Mouse (Mus musculus): ENCODE results near the gene Nptxr. TPM values are rescaled to one million over a fixed set of nuclear protein-coding genes. Genes with fewer than 3 reads are reported as not detected.

Gene Nptxr
- polyA plus RNA-seq, 1 experiment from 2014 or later: 62.1 TPM

DNA sequence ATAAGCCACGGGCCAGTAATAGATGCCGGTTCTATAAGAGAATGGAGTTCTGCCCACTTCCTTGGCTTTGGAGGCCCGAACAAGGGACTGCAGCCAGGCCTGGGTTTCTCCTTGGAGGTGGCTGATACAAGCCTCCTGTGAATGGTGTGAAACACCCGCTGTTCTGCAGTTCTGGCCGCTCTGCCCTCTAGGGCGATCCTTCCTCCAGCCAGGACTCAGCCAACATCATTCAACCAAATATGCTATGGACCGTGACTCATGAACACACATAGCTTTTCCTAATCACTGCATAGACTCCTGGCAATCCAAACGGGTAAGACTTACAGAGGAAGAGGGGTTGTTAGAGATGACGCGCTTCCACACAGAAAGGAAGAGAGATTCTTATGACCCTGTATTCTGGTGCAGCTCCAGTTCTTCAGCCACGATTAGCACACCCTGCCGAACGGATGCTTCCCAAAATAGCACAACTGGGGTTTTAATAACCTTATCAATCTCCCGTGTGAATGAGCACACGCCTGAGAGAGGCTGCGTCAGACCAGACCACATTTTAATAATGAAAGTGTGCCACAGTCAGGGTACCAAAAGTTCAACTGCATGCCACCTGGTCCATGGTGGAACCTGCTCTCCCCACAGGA, 37.1 kb downstream of the Nptxr start:
- H3K4me1 ChIP-seq (ENCODE audit: control insufficient read depth, insufficient read depth, low read length): peaks cover 2% of the 10 kb centered on the region; the same call in 1 of the 2 replicates
- no peaks in the 10 kb centered on the region for H3K27me3 ChIP-seq (ENCODE audit: control insufficient read depth, insufficient read depth, low read depth, low read length)
- H3K36me3 ChIP-seq (ENCODE audit: control insufficient read depth, insufficient read depth, low read length): peaks cover 2% of the 10 kb centered on the region; the same call in 1 of the 2 replicates
- no peaks in the 10 kb centered on the region for H3K9me3 ChIP-seq (replicated peaks; ENCODE audit: control insufficient read depth, low read length, poor library complexity, severe bottlenecking)
- H3K4me3 ChIP-seq (ENCODE audit: low read depth, low read length): no peak overlapping the region
- H3K4me2 ChIP-seq (ENCODE audit: low read length): no peak overlapping the region
- ATAC-seq: no peak
- H3K9ac ChIP-seq (ENCODE audit: low read depth, low read length): no peak overlapping the region
- whole genome bisulfite sequencing: 86% methylated on average over 16 of the region's 16 CpGs
- H3K27ac ChIP-seq (ENCODE audit: low read length): no peak overlapping the region

DNA sequence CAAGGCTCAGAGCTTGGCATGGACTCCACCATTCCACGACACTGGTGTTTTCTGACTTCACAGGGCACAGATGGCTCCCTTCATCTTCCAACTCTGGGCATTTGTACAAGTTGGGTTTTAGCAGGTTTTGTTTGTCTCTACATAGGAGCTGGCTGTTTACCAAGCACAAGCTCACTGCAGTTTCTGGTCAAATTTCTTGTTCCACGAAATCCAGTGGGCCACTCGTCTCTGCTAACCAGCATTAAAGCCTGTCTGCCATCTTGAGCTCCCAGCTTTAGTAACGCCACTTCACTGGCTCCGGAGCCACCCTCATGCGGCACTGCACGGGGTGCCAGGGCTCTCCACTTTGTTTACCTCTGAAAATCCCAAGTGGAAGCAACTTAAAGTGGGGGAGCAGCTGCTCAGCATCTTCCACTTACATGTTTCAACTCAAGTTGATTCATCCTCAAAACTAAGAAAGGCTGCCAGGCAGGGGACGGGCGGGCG, 37.9 kb downstream of the Nptxr start:
- peaks cover 6% of the 10 kb centered on the region; the same call in 1 of the 2 replicates for H3K36me3 ChIP-seq (ENCODE audit: control insufficient read depth, insufficient read depth, low read length)
- H3K27me3 ChIP-seq (ENCODE audit: control insufficient read depth, insufficient read depth, low read depth, low read length): no peaks in the 10 kb centered on the region
- peaks cover 2% of the 10 kb centered on the region; the same call in 1 of the 2 replicates for H3K4me1 ChIP-seq (ENCODE audit: control insufficient read depth, insufficient read depth, low read length)
- no peak overlapping the region for H3K27ac ChIP-seq (ENCODE audit: low read length)
- no peak overlapping the region for H3K4me2 ChIP-seq (ENCODE audit: low read length)
- ATAC-seq: no peak
- H3K9me3 ChIP-seq (replicated peaks; ENCODE audit: control insufficient read depth, low read length, poor library complexity, severe bottlenecking): no peaks in the 10 kb centered on the region
- 88% methylated on average over 10 of the region's 10 CpGs for WGBS
- H3K4me3 ChIP-seq (ENCODE audit: low read depth, low read length): no peak overlapping the region
- H3K9ac ChIP-seq (ENCODE audit: low read depth, low read length): no peak overlapping the region

DNA sequence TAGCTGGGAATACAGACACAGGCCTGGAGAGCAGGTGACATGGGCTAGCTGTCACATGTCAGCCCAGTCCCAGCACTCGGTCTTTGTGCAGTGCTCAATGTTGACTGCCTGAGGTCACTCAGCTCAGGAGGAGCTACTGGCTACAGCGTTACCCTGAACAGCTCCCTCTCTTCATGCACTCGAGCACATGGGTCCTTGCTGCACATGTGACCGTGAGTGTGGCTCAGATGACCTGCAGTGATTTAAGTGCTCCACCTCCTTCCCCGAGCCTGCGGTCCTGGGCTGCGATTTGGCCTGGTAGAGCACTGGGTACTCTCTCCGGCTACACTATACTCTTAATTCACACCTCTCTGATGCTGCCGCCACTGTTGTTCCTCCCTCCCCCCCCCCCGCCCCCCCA, 38.4 kb downstream of the Nptxr start:
- peak; percentile 32; the same call in 1 of the 2 replicates for ATAC-seq
- Histone ChIP-seq H3K4me3 (ENCODE audit: low read depth, low read length) (no peak overlapping the region), H3K4me2 (ENCODE audit: low read length) (no peak overlapping the region), H3K36me3 (ENCODE audit: control insufficient read depth, insufficient read depth, low read length) (peaks cover 6% of the 10 kb centered on the region; the same call in 1 of the 2 replicates), H3K9ac (ENCODE audit: low read depth, low read length) (no peak overlapping the region), H3K27me3 (ENCODE audit: control insufficient read depth, insufficient read depth, low read depth, low read length) (no peaks in the 10 kb centered on the region), H3K27ac (ENCODE audit: low read length) (no peak overlapping the region), H3K4me1 (ENCODE audit: control insufficient read depth, insufficient read depth, low read length) (peaks cover 2% of the 10 kb centered on the region; the same call in 1 of the 2 replicates), H3K9me3 (replicated peaks; ENCODE audit: control insufficient read depth, low read length, poor library complexity, severe bottlenecking) (no peaks in the 10 kb centered on the region)
- 73% methylated on average over 10 of the region's 10 CpGs for WGBS

DNA sequence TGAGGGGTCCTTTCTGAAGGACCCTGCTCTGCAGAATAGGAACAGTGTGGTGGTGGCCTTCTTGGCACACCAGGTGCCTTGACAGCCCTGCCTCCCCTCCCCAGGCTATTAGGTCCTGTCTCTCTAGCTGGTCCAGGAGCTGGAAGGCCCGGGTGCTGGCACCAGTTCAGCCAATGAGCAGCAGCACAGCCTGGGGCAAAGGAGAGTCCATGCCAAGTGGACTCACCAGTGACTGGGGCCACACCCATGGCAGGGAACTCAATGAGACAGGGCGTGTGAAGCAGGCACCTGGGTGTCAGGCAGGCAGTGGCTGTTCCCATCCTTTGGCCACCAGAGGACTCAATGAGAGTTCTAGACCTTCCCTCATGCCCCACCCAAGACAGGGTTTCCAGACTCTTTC, 39.2 kb downstream of the Nptxr start:
- Histone ChIP-seq H3K36me3 (ENCODE audit: control insufficient read depth, insufficient read depth, low read length) (peaks cover 6% of the 10 kb centered on the region; the same call in 1 of the 2 replicates), H3K9ac (ENCODE audit: low read depth, low read length) (no peak overlapping the region), H3K27ac (ENCODE audit: low read length) (no peak overlapping the region), H3K27me3 (ENCODE audit: control insufficient read depth, insufficient read depth, low read depth, low read length) (no peaks in the 10 kb centered on the region), H3K4me2 (ENCODE audit: low read length) (no peak overlapping the region), H3K9me3 (replicated peaks; ENCODE audit: control insufficient read depth, low read length, poor library complexity, severe bottlenecking) (no peaks in the 10 kb centered on the region), H3K4me3 (ENCODE audit: low read depth, low read length) (no peak overlapping the region), H3K4me1 (ENCODE audit: control insufficient read depth, insufficient read depth, low read length) (no peaks in the 10 kb centered on the region; the same call in 1 of the 2 replicates)
- ATAC-seq: no peak
- WGBS: 82% methylated on average over 2 of the region's 2 CpGs

DNA sequence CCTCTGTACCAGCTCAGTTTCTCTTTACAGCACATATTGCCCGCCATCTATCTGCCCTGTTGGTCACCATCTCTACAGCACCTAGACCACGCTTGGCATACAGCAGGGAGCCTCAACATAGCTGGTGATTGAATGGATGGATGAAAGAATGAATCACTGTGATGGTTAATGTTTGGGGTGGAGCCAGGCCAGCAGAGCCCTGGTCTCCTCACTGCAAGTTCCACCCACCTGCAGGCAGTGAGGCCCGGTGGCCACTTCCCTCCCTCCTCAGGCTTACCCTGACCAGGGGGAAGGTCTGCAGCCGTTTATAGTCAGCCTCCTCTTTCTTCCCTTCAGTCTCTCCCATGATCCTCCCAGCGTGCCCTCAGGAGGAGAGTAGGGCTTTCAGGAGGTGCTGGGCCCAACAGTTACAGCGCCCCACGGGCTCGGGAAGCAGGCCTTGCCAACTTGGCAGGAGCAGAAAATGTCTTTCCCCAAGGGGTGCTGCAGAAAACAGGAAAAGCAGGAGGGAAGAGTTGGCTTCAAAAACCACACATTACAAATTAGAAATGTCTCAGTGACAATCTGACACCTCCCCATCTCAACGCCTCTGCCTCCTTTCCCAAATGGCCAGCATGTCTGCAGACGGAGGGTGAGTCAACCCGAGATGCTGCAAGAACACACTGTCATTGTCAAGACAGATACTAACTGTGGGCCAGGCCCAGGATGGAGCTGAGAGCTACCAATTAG, 39.9 kb downstream of the Nptxr start:
- H3K9ac ChIP-seq (ENCODE audit: low read depth, low read length): no peak overlapping the region
- no peaks in the 10 kb centered on the region for H3K9me3 ChIP-seq (replicated peaks; ENCODE audit: control insufficient read depth, low read length, poor library complexity, severe bottlenecking)
- H3K36me3 ChIP-seq (ENCODE audit: control insufficient read depth, insufficient read depth, low read length): peaks cover 6% of the 10 kb centered on the region; the same call in 1 of the 2 replicates
- no peak for ATAC-seq
- H3K4me3 ChIP-seq (ENCODE audit: low read depth, low read length): no peak overlapping the region
- no peak overlapping the region for H3K4me2 ChIP-seq (ENCODE audit: low read length)
- H3K4me1 ChIP-seq (ENCODE audit: control insufficient read depth, insufficient read depth, low read length): no peaks in the 10 kb centered on the region; the same call in 1 of the 2 replicates
- H3K27me3 ChIP-seq (ENCODE audit: control insufficient read depth, insufficient read depth, low read depth, low read length): no peaks in the 10 kb centered on the region
- no peak overlapping the region for H3K27ac ChIP-seq (ENCODE audit: low read length)
- 87% methylated on average over 11 of the region's 11 CpGs for WGBS

DNA sequence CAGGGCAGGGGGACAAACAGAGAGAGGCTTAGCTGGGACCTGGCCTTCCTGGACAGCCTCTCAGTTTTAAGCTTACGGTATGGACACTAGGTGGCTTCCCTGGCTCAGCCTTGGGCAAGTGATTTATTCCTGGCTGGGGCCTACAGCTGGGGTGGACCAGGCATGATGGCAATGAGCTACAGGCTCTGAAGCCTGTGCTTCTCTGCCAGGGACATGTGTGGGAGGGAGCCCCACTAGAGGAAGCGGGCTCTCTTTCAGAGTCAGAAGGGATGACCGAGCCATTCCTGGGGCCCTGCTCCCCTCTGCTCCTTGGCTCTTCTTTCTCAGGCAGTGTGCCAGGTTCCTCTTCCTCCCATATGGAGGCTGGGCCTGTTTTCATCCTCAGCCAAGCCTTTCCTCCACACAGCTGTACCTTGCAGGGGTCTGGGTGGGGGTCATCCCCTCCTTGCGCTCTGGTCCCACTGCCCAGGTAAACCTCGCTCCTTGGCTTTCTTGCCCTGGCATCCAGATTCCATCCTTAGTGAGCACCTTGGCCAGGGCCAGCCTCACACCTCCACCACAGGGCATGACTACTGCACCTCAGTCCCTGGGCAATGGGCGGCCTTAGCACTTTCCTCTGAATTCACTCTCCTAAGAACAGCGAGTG, 40.8 kb downstream of the Nptxr start:
- 93% methylated on average over 7 of the region's 7 CpGs for WGBS
- H3K9ac ChIP-seq (ENCODE audit: low read depth, low read length): no peak overlapping the region

DNA sequence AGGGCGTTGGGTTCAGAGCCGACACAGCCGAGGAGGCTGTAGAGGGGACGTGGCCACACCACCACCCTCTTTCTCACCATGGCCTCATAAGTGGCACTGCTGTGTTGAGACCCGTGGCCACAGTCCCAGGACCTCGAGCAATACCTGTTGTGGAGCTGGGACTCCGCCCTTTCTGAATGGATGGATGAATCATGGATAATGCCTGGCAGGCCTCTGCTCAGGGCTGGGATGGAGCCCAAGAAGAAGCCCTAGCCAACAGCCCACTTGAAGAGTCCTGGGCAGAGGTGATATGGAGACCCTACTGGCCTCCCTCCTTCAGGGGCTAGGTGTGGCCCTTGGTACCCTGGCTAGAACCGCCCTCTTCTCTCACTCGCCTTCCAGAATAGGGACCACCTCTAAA, 41.6 kb downstream of the Nptxr start:
- no peaks in the 10 kb centered on the region; the same call in 1 of the 2 replicates for H3K4me1 ChIP-seq (ENCODE audit: control insufficient read depth, insufficient read depth, low read length)
- H3K9ac ChIP-seq (ENCODE audit: low read depth, low read length): no peak overlapping the region
- H3K36me3 ChIP-seq (ENCODE audit: control insufficient read depth, insufficient read depth, low read length): peaks cover 6% of the 10 kb centered on the region; the same call in 1 of the 2 replicates
- H3K9me3 ChIP-seq (replicated peaks; ENCODE audit: control insufficient read depth, low read length, poor library complexity, severe bottlenecking): no peaks in the 10 kb centered on the region
- H3K4me3 ChIP-seq (ENCODE audit: low read depth, low read length): no peak overlapping the region
- no peaks in the 10 kb centered on the region for H3K27me3 ChIP-seq (ENCODE audit: control insufficient read depth, insufficient read depth, low read depth, low read length)
- WGBS: 93% methylated on average over 9 of the region's 9 CpGs
- no peak for ATAC-seq
- H3K4me2 ChIP-seq (ENCODE audit: low read length): no peak overlapping the region
- H3K27ac ChIP-seq (ENCODE audit: low read length): no peak overlapping the region

More for the DNA sequence above, 40.8 kb downstream of the Nptxr start:
- no peak overlapping the region for H3K4me3 ChIP-seq (ENCODE audit: low read depth, low read length)
- no peaks in the 10 kb centered on the region for H3K9me3 ChIP-seq (replicated peaks; ENCODE audit: control insufficient read depth, low read length, poor library complexity, severe bottlenecking)
- no peaks in the 10 kb centered on the region; the same call in 1 of the 2 replicates for H3K4me1 ChIP-seq (ENCODE audit: control insufficient read depth, insufficient read depth, low read length)
- ATAC-seq: no peak
- H3K36me3 ChIP-seq (ENCODE audit: control insufficient read depth, insufficient read depth, low read length): peaks cover 6% of the 10 kb centered on the region; the same call in 1 of the 2 replicates
- H3K4me2 ChIP-seq (ENCODE audit: low read length): no peak overlapping the region
- no peaks in the 10 kb centered on the region for H3K27me3 ChIP-seq (ENCODE audit: control insufficient read depth, insufficient read depth, low read depth, low read length)
- H3K27ac ChIP-seq (ENCODE audit: low read length): no peak overlapping the region

DNA sequence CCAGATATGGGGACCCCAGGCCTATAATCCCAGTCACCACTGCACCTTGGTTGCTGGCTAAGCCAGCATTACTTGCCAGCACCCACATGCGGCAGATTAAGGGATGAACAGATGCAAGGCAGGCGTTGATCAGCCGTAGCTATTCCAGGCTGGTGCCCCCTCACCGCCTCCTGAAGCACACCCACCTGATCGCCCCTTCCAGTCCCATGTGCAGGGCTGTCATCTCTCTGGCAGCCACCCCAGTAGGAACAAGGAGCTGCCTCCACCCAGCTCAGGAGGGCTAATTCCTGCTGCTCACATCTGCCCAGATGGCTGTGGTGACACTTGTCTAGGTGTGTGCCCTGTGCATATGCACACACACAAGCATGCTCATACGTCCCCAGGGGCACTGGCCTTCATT, 43.6 kb downstream of the Nptxr start:
- Histone ChIP-seq H3K9ac (ENCODE audit: low read depth, low read length) (no peak overlapping the region), H3K36me3 (ENCODE audit: control insufficient read depth, insufficient read depth, low read length) (peaks cover 6% of the 10 kb centered on the region; the same call in 1 of the 2 replicates), H3K27ac (ENCODE audit: low read length) (no peak overlapping the region), H3K4me2 (ENCODE audit: low read length) (no peak overlapping the region), H3K4me3 (ENCODE audit: low read depth, low read length) (no peak overlapping the region), H3K4me1 (ENCODE audit: control insufficient read depth, insufficient read depth, low read length) (no peaks in the 10 kb centered on the region; the same call in 1 of the 2 replicates), H3K9me3 (replicated peaks; ENCODE audit: control insufficient read depth, low read length, poor library complexity, severe bottlenecking) (no peaks in the 10 kb centered on the region), H3K27me3 (ENCODE audit: control insufficient read depth, insufficient read depth, low read depth, low read length) (no peaks in the 10 kb centered on the region)
- no peak for ATAC-seq
- 78% methylated on average over 6 of the region's 6 CpGs for WGBS
